Mouse (Mus musculus) testis, postnatal 14 days (tissue): ENCODE data around the gene Cd40lg.

ENCODE experiments used
- DNase-seq: peaks from one replicate; pipeline ENCODE4 v3.0.0; 2021; ENCODE audit warnings: low spot score

Cd40lg gene

DNA sequence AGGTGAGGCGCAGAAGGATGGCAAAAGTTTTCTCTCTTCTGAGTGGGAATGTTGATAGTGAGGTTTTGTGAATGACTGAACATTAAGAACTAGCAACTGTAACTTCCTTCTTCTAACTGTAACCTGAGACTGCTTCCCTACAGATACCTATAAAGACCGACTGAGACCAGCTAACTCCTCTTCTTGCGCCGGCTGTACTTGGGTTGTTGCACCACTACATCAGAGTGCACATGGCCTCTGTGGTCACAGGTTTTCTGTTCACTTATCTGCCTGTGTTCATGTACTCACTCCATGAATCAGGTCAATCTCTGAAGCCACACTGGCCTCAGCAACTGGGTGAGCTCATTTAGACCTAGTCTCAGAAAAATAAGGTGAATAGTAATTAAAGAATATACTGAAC lies 51.6 kb downstream of the Cd40lg start:
- no peak for DNase-seq
